Mouse (Mus musculus) cerebellum, adult 2 months (tissue): ENCODE data around the gene Fam104a.

Source experiments
- CTCF ChIP-seq: fragments of 200-500 bp; IDR thresholded peaks from 2 replicates; pipeline ENCODE4 v1.5.1; 2011; ENCODE audit warnings: low read depth, mild to moderate bottlenecking, control low read depth, low read length, moderate library complexity, borderline replicate concordance; ENCODE audit not compliant: insufficient read depth
- POLR2A ChIP-seq: fragments of 200-500 bp; IDR thresholded peaks from 2 replicates; pipeline ENCODE4 v1.6.1; 2011; ENCODE audit warnings: low read length, control low read depth, borderline replicate concordance; ENCODE audit not compliant: insufficient read depth

GRCm38 (mm10) chr11:113625437-113625836 is 58.5 kb downstream of the Fam104a start:
- no peak for TF ChIP-seq CTCF
- no peak for TF ChIP-seq POLR2A
